Mouse (Mus musculus): ENCODE data around the gene Nt5dc2.

- TF ChIP-seq CTCF (IDR thresholded peaks at IDR 0.05; ENCODE audit: control insufficient read depth, insufficient read depth, low read length), result no peak
- TF ChIP-seq POLR2A (IDR thresholded peaks at IDR 0.05; ENCODE audit: borderline replicate concordance, control insufficient read depth, low read depth, low read length), result no peak
Measured at GRCm38 (mm10) chr14:31110613-31111012, 20.2 kb upstream of the Nt5dc2 start.
